Mouse (Mus musculus): ENCODE data around the gene Poldip2. TPM values are rescaled to one million over a fixed set of nuclear protein-coding genes. Genes with fewer than 3 reads are reported as not detected.

The Poldip2 gene
- total RNA-seq, 2 experiments from 2014 or later = 115 to 118 TPM

GRCm38 (mm10) chr11:78551059-78551398 is 39.0 kb downstream of the Poldip2 start:
- DNase-seq (ENCODE audit: extremely low spot score in 1 of 2, low spot score in 2 of 2) = no peak
- intact Hi-C loops (cut with DNase I) = loop anchor here (2.0 kb wide), 1 partner anchor 406 kb away; no protein-coding TSS in a partner anchor
- no peak for TF ChIP-seq CTCF (IDR thresholded peaks at IDR 0.05)
- H3K27ac ChIP-seq = peak overlapping the region; percentile 87
- H3K4me3 ChIP-seq = peak overlapping the region; percentile 82

GRCm38 (mm10) chr11:78555623-78556022 is 43.6 kb downstream of the Poldip2 start:
- DNase-seq (ENCODE audit: extremely low spot score in 1 of 2, low spot score in 2 of 2) = no peak
- intact Hi-C loops (cut with DNase I) = no loop called here
- Histone ChIP-seq H3K4me3 (no peak overlapping the region), H3K27ac (no peak overlapping the region)
- no peak for TF ChIP-seq CTCF (IDR thresholded peaks at IDR 0.05)

GRCm38 (mm10) chr11:78556070-78556469 is 44.1 kb downstream of the Poldip2 start:
- TF ChIP-seq CTCF (IDR thresholded peaks at IDR 0.05) = no peak
- DNase-seq (ENCODE audit: extremely low spot score in 1 of 2, low spot score in 2 of 2) = no peak
- Histone ChIP-seq H3K27ac (no peak overlapping the region), H3K4me3 (no peak overlapping the region)
- intact Hi-C loops (cut with DNase I) = no loop called here

GRCm38 (mm10) chr11:78557241-78557640 is 45.2 kb downstream of the Poldip2 start:
- intact Hi-C loops (cut with DNase I) = no loop called here
- H3K4me3 ChIP-seq = no peak overlapping the region
- peak; percentile 38 for TF ChIP-seq CTCF (IDR thresholded peaks at IDR 0.05)
- no peak for DNase-seq (ENCODE audit: extremely low spot score in 1 of 2, low spot score in 2 of 2)
- no peak overlapping the region for H3K27ac ChIP-seq

GRCm38 (mm10) chr11:78560447-78560846 is 48.5 kb downstream of the Poldip2 start:
- H3K27ac ChIP-seq = 0 out of 2 replicates have a peak overlapping the region, but pooled peaks have one; percentile 8
- TF ChIP-seq CTCF (IDR thresholded peaks at IDR 0.05) = peak; percentile 79
- H3K4me3 ChIP-seq = no peak overlapping the region
- intact Hi-C loops (cut with DNase I) = loop anchor here (2.0 to 5.0 kb wide), 2 partner anchors 137 to 268 kb away; partner anchors contain the start of gene Nlk
- DNase-seq (ENCODE audit: extremely low spot score in 1 of 2, low spot score in 2 of 2) = peak; percentile 70 to 74

GRCm38 (mm10) chr11:78566775-78567174 is 54.8 kb downstream of the Poldip2 start:
- intact Hi-C loops (cut with DNase I) = no loop called here
- TF ChIP-seq CTCF (IDR thresholded peaks at IDR 0.05) = no peak
- Histone ChIP-seq H3K4me3 (no peak overlapping the region), H3K27ac (no peak overlapping the region)
- no peak for DNase-seq (ENCODE audit: extremely low spot score in 1 of 2, low spot score in 2 of 2)

- no peak for DNase-seq (ENCODE audit: extremely low spot score in 1 of 2, low spot score in 2 of 2)
- Histone ChIP-seq H3K4me3 (no peak overlapping the region), H3K27ac (no peak overlapping the region)
- intact Hi-C loops (cut with DNase I) = no loop called here
- no peak for TF ChIP-seq CTCF (IDR thresholded peaks at IDR 0.05)
Observed at GRCm38 (mm10) chr11:78567614-78568013, 55.6 kb downstream of the Poldip2 start.

- Histone ChIP-seq H3K27ac (no peak overlapping the region), H3K4me3 (no peak overlapping the region)
- TF ChIP-seq CTCF (IDR thresholded peaks at IDR 0.05) = no peak
- intact Hi-C loops (cut with DNase I) = no loop called here
- no peak for DNase-seq (ENCODE audit: extremely low spot score in 1 of 2, low spot score in 2 of 2)
Observed at GRCm38 (mm10) chr11:78568827-78569226, 56.8 kb downstream of the Poldip2 start.

- intact Hi-C loops (cut with DNase I) = no loop called here
- H3K27ac ChIP-seq = no peak overlapping the region
- DNase-seq (ENCODE audit: extremely low spot score in 1 of 2, low spot score in 2 of 2) = no peak
- TF ChIP-seq CTCF (IDR thresholded peaks at IDR 0.05) = no peak
- no peak overlapping the region for H3K4me3 ChIP-seq
Observed at GRCm38 (mm10) chr11:78569806-78570205, 57.8 kb downstream of the Poldip2 start.

GRCm38 (mm10) chr11:78571441-78571840 is 59.4 kb downstream of the Poldip2 start:
- Histone ChIP-seq H3K27ac (peak overlapping the region; percentile 56), H3K4me3 (no peak overlapping the region)
- no peak for TF ChIP-seq CTCF (IDR thresholded peaks at IDR 0.05)
- DNase-seq (ENCODE audit: extremely low spot score in 1 of 2, low spot score in 2 of 2) = no peak
- intact Hi-C loops (cut with DNase I) = no loop called here

GRCm38 (mm10) chr11:78571854-78572253 is 59.9 kb downstream of the Poldip2 start:
- TF ChIP-seq CTCF (IDR thresholded peaks at IDR 0.05) = no peak
- H3K4me3 ChIP-seq = no peak overlapping the region
- intact Hi-C loops (cut with DNase I) = no loop called here
- DNase-seq (ENCODE audit: extremely low spot score in 1 of 2, low spot score in 2 of 2) = no peak
- peak overlapping the region; percentile 56 for H3K27ac ChIP-seq

Other genes with a start within 250 kb of the Poldip2 start
- gene BC030499, start 221.4 kb upstream of the Poldip2 start, total RNA-seq (2021) = 10 to 100 TPM; 21.1 to 29.5 TPM
- gene Spag5, start 210.7 kb upstream of the Poldip2 start, total RNA-seq (2021) = 10 to 100 TPM; 12.1 to 16.1 TPM
- 100 to 1,000 TPM; 804 to 830 TPM for gene Aldoc, start 189.2 kb upstream of the Poldip2 start, total RNA-seq (2021)
- 10 to 100 TPM; 60.7 to 62.8 TPM for gene Pigs, start 183.8 kb upstream of the Poldip2 start, total RNA-seq (2021)
- 10 to 100 TPM; 29.1 to 32.2 TPM for gene Unc119, start 168.7 kb upstream of the Poldip2 start, total RNA-seq (2021)
- gene Foxn1, start 125.6 kb upstream of the Poldip2 start, total RNA-seq (2021) = not detected
- gene Slc13a2, start 90.0 kb upstream of the Poldip2 start, total RNA-seq (2021) = not detected
- 10 to 100 TPM; 11.1 to 11.5 TPM for gene Slc46a1, start 46.5 kb upstream of the Poldip2 start, total RNA-seq (2021)
- gene Sarm1, start 14.4 kb upstream of the Poldip2 start, total RNA-seq (2021) = 10 to 100 TPM; 34.3 to 34.8 TPM
- gene Vtn, start 13.1 kb upstream of the Poldip2 start, total RNA-seq (2021) = 10 to 100 TPM; 69.3 to 76.0 TPM
- 1 to 10 TPM in 1 of 2 experiments, under 1 TPM in 1; 0.79 to 1.0 TPM for gene Sebox, start 8.7 kb upstream of the Poldip2 start, total RNA-seq (2021)
- gene Tmem199, start within 50 bp of the Poldip2 start, total RNA-seq (2021) = 10 to 100 TPM; 40.6 to 44.3 TPM
- 10 to 100 TPM; 36.8 to 37.6 TPM for gene Tnfaip1, start 24.1 kb downstream of the Poldip2 start, total RNA-seq (2021)
- 10 to 100 TPM; 78.1 to 87.4 TPM for gene Ift20, start 24.2 kb downstream of the Poldip2 start, total RNA-seq (2021)
- 10 to 100 TPM; 17.2 to 19.3 TPM for gene Tmem97, start 38.6 kb downstream of the Poldip2 start, total RNA-seq (2021)
- 100 to 1,000 TPM; 115 to 118 TPM for gene Nlk, start 185.2 kb downstream of the Poldip2 start, total RNA-seq (2021)
- 10 to 100 TPM; 16.1 to 20.1 TPM for gene Ccnq, start 239.5 kb downstream of the Poldip2 start, total RNA-seq (2021)